Mouse (Mus musculus): Measurements from ENCODE around the gene Hyou1.

GRCm38 (mm10) chr9:44417156-44417891, 38.0 kb downstream of the Hyou1 start:
- no peak for TF ChIP-seq CTCF (IDR thresholded peaks at IDR 0.05; ENCODE audit: low read depth)
- no peak for TF ChIP-seq EP300 (optimal IDR thresholded peaks at IDR 0.05)

All from stomach, postnatal 0 days (tissue).